Mouse (Mus musculus): Measurements from ENCODE around the gene Klk13.
"Not testable (repeated sequence)": the region's sequence is repeated elsewhere in the genome, so short reads cannot be mapped to it uniquely, and the experiment has no call there.

GRCm38 (mm10) chr7:43667221-43667620, 45.1 kb upstream of the Klk13 start:
- not testable (repeated sequence) for TF ChIP-seq CTCF (IDR thresholded peaks at IDR 0.05; ENCODE audit: control insufficient read depth, insufficient read depth, low read length); POLR2A (IDR thresholded peaks at IDR 0.05; ENCODE audit: borderline replicate concordance, control insufficient read depth, low read depth, low read length)
